Mouse (Mus musculus) myocyte (in vitro differentiated cells): Measurements from ENCODE around the gene Vmn1r212.

Source experiments
- MYOD1 ChIP-seq, 3 experiments: IDR thresholded peaks; one replicate each; pipeline ENCODE4 v1.6.1; 2011; ENCODE audit warnings: control low read depth in 2 of 3, low read depth in 2 of 3, mild to moderate bottlenecking in 2 of 3, moderate library complexity in 1 of 3; ENCODE audit not compliant: insufficient read length in 2 of 3, control insufficient read depth in 1 of 3
- POLR2AphosphoS2 ChIP-seq: IDR thresholded peaks from one replicate; pipeline ENCODE4 v1.6.1; 2011; ENCODE audit warnings: low read depth, control low read depth; ENCODE audit not compliant: insufficient read length

DNA sequence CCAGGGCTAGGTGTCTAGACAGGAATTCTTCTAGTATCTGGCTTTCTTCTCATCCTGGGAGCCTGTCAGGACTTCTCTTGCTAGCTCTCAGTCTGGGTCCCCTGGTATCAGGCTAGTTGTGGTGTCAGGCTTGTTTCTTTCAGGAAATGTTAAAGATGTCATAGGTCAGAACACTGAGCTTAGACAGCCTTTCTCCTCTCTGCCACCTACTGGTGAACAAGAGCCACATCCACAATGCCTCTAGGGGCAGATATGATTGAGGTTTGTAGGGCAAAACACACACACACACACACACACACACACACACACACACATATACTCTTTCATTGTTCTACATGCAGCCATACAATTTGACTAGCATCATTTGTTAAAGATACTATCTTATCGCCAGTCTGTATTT is 4.7 kb downstream of the Vmn1r212 start:
- TF ChIP-seq POLR2AphosphoS2 (no peak), MYOD1 (IDR thresholded peaks at IDR 0.05; ENCODE audit: control insufficient read depth in 1 of 3, insufficient read length in 2 of 3, low read depth in 2 of 3) (no peak)
